Mouse (Mus musculus) heart, adult 11 months (tissue): ENCODE results near the gene Skint7.
"Not testable (repeated sequence)": the region's sequence is repeated elsewhere in the genome, so short reads cannot be mapped to it uniquely, and the experiment has no call there.

ENCODE experiments used
- DNase-seq: peaks from one replicate; pipeline ENCODE4 v3.0.0; 2022

The Skint7 gene

GRCm38 (mm10) chr4:111972623-111973022, at the start of gene Skint7:
Gene Skint7 (plus strand): TSS chr4:111972923.
- DNase-seq, result no peak

- no peak for DNase-seq
Measured at GRCm38 (mm10) chr4:111961309-111961708, 11.4 kb upstream of the Skint7 start.

GRCm38 (mm10) chr4:111963241-111963640, 9.5 kb upstream of the Skint7 start:
- DNase-seq, result not testable (repeated sequence)

DNA sequence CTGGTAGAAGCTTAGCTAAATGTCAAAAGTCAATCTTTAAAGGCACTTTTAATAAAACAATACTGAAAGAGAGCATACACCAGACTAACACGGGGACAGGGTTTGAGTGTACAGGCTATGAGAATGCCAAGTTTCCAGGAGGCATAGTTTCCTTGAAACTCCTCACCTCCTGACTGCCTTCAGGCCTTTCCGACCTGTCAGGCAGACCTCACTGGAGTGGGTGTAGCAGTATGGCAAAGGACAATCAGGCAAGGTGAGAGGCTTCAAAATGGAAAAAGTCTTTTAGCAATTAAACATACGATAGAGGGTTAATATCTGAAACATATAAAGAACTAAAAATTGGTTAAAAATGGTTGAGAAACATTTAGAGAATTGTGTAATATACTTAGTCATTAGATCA, 9.1 kb upstream of the Skint7 start:
- DNase-seq, result no peak

GRCm38 (mm10) chr4:112005969-112006368, 33.2 kb downstream of the Skint7 start, which contains the start of gene Skint1:
Gene Skint1 (plus strand): TSS chr4:112006269.
- no peak for DNase-seq
